Mouse (Mus musculus) stomach, embryonic 16.5 days (tissue): ENCODE data around the gene Hsd17b2. TPM values are rescaled to one million over a fixed set of nuclear protein-coding genes. Genes with fewer than 3 reads are reported as not detected.

ENCODE experiments used
- ATAC-seq: fragments of 200-750 bp; cut with Nextera tagmentation; 2 replicates; pipeline ENCODE4 v1.8.0; 2017; ENCODE audit warnings: moderate number of reproducible peaks, moderate TSS enrichment; ENCODE audit not compliant: insufficient read depth, low FRiP score
- H3K27ac ChIP-seq: fragments of 300-500 bp; sonication (generic); 2 replicates; pipeline ENCODE4 v1.5.1; 2014; ENCODE audit warnings: low read length
- H3K27me3 ChIP-seq: fragments of 300-500 bp; sonication (generic); 2 replicates; pipeline ENCODE4 v1.6.1; 2014; ENCODE audit warnings: low read length, control low read depth, mixed read lengths; ENCODE audit not compliant: control insufficient read depth, insufficient read depth
- H3K36me3 ChIP-seq: fragments of 300-500 bp; sonication (generic); 2 replicates; pipeline ENCODE4 v1.6.1; 2014; ENCODE audit warnings: low read length; ENCODE audit not compliant: control insufficient read depth, insufficient read depth
- H3K4me1 ChIP-seq: fragments of 300-500 bp; sonication (generic); 2 replicates; pipeline ENCODE4 v1.6.1; 2014; ENCODE audit warnings: low read length, control low read depth, mixed read lengths; ENCODE audit not compliant: control insufficient read depth, insufficient read depth
- H3K4me2 ChIP-seq: fragments of 300-500 bp; sonication (generic); 2 replicates; pipeline ENCODE4 v1.6.1; 2014; ENCODE audit warnings: low read depth, low read length, mixed read lengths
- H3K4me3 ChIP-seq: fragments of 300-500 bp; sonication (generic); replicated peaks from 2 replicates; pipeline ENCODE4 v1.5.1; 2014; ENCODE audit warnings: mild to moderate bottlenecking, low read length
- H3K9ac ChIP-seq: fragments of 300-500 bp; sonication (generic); 2 replicates; pipeline ENCODE4 v1.6.1; 2014; ENCODE audit warnings: low read length
- H3K9me3 ChIP-seq: fragments of 300-500 bp; sonication (generic); replicated peaks from 2 replicates; pipeline ENCODE4 v1.6.1; 2016; ENCODE audit warnings: low read length, control low read depth; ENCODE audit not compliant: control insufficient read depth
- WGBS: fragments of 180-500 bp; shearing (Covaris S2); extraction: QIAGEN DNeasy Blood & Tissue Kit; methylation state at CpG from one replicate; pipeline ENCODE4 v1.1.7; 2014; 5-methylcytosine and 5-hydroxymethylcytosine counted together
- polyA plus RNA-seq: library from polyadenylated mRNA; unstranded; fragments of >200 nt; fragmentation: Nextera tagmentation; extraction: Ambion mirVana; gene quantifications from 2 replicates; pipeline ENCODE4 v1.2.1, GENCODE M21; 2015

Gene Hsd17b2
- polyA plus RNA-seq, 1 experiment from 2014 or later: 34.3 TPM

- Histone ChIP-seq H3K9me3 (no peaks in the 10 kb centered on the region), H3K27ac (no peak overlapping the region), H3K4me2 (no peak overlapping the region), H3K36me3 (no peaks in the 10 kb centered on the region), H3K4me1 (no peaks in the 10 kb centered on the region), H3K27me3 (no peaks in the 10 kb centered on the region), H3K9ac (no peak overlapping the region), H3K4me3 (no peak overlapping the region)
- ATAC-seq: no peak
- WGBS: 70% methylated on average over 8 of the region's 9 CpGs
Observed at GRCm38 (mm10) chr8:117747886-117748730, 46.4 kb downstream of the Hsd17b2 start.

GRCm38 (mm10) chr8:117749436-117749835, 47.7 kb downstream of the Hsd17b2 start:
- no peaks in the 10 kb centered on the region for H3K9me3 ChIP-seq
- H3K4me2 ChIP-seq: no peak overlapping the region
- no peak for ATAC-seq
- no peaks in the 10 kb centered on the region for H3K36me3 ChIP-seq
- H3K27me3 ChIP-seq: no peaks in the 10 kb centered on the region
- no peak overlapping the region for H3K4me3 ChIP-seq
- H3K9ac ChIP-seq: no peak overlapping the region
- H3K4me1 ChIP-seq: no peaks in the 10 kb centered on the region
- 52% methylated on average over 2 of the region's 2 CpGs for WGBS
- no peak overlapping the region for H3K27ac ChIP-seq

- no peaks in the 10 kb centered on the region for H3K36me3 ChIP-seq
- no peak overlapping the region for H3K9ac ChIP-seq
- H3K4me3 ChIP-seq: no peak overlapping the region
- H3K9me3 ChIP-seq: no peaks in the 10 kb centered on the region
- no peaks in the 10 kb centered on the region for H3K4me1 ChIP-seq
- no peak overlapping the region for H3K27ac ChIP-seq
- H3K4me2 ChIP-seq: no peak overlapping the region
- no peaks in the 10 kb centered on the region for H3K27me3 ChIP-seq
- ATAC-seq: no peak
- 79% methylated on average over 11 of the region's 11 CpGs for WGBS
Observed at GRCm38 (mm10) chr8:117757900-117758299, 56.2 kb downstream of the Hsd17b2 start.

- no peak overlapping the region for H3K9ac ChIP-seq
- no peaks in the 10 kb centered on the region; the same call in 1 of the 2 replicates for H3K4me1 ChIP-seq
- no peaks in the 10 kb centered on the region for H3K27me3 ChIP-seq
- no peak for ATAC-seq
- no peaks in the 10 kb centered on the region for H3K36me3 ChIP-seq
- no peak overlapping the region for H3K4me3 ChIP-seq
- H3K9me3 ChIP-seq: no peaks in the 10 kb centered on the region
- 84% methylated on average over 6 of the region's 6 CpGs for WGBS
- no peak overlapping the region for H3K4me2 ChIP-seq
- peak overlapping the region; percentile 23; the same call in 1 of the 2 replicates for H3K27ac ChIP-seq
Observed at GRCm38 (mm10) chr8:117762776-117763175, 61.1 kb downstream of the Hsd17b2 start.

GRCm38 (mm10) chr8:117764625-117765024, 62.9 kb downstream of the Hsd17b2 start:
- no peaks in the 10 kb centered on the region for H3K27me3 ChIP-seq
- no peak overlapping the region for H3K9ac ChIP-seq
- no peaks in the 10 kb centered on the region for H3K9me3 ChIP-seq
- no peaks in the 10 kb centered on the region for H3K36me3 ChIP-seq
- no peak overlapping the region for H3K4me2 ChIP-seq
- peak; percentile 37; the same call in 1 of the 2 replicates for ATAC-seq
- H3K27ac ChIP-seq: peak overlapping the region; percentile 87
- H3K4me1 ChIP-seq: no peaks in the 10 kb centered on the region; the same call in 1 of the 2 replicates
- no peak overlapping the region for H3K4me3 ChIP-seq
- WGBS: 48% methylated on average over 4 of the region's 4 CpGs

- ATAC-seq: no peak
- H3K4me1 ChIP-seq: no peaks in the 10 kb centered on the region; the same call in 1 of the 2 replicates
- no peaks in the 10 kb centered on the region for H3K9me3 ChIP-seq
- H3K36me3 ChIP-seq: no peaks in the 10 kb centered on the region
- no peak overlapping the region for H3K9ac ChIP-seq
- no peak overlapping the region for H3K27ac ChIP-seq
- H3K4me2 ChIP-seq: no peak overlapping the region
- H3K4me3 ChIP-seq: no peak overlapping the region
- H3K27me3 ChIP-seq: no peaks in the 10 kb centered on the region
- 41% methylated on average over 5 of the region's 5 CpGs for WGBS
Observed at GRCm38 (mm10) chr8:117765947-117766346, 64.2 kb downstream of the Hsd17b2 start.

GRCm38 (mm10) chr8:117768971-117769370, 67.3 kb downstream of the Hsd17b2 start:
- Histone ChIP-seq H3K4me3 (no peak overlapping the region), H3K36me3 (no peaks in the 10 kb centered on the region), H3K4me2 (no peak overlapping the region), H3K4me1 (no peaks in the 10 kb centered on the region; the same call in 1 of the 2 replicates), H3K27me3 (no peaks in the 10 kb centered on the region), H3K27ac (no peak overlapping the region), H3K9ac (no peak overlapping the region), H3K9me3 (no peaks in the 10 kb centered on the region)
- 80% methylated on average over 7 of the region's 7 CpGs for WGBS
- ATAC-seq: no peak

GRCm38 (mm10) chr8:117771115-117771836, 69.6 kb downstream of the Hsd17b2 start:
- no peak overlapping the region for H3K4me2 ChIP-seq
- H3K9me3 ChIP-seq: no peaks in the 10 kb centered on the region
- no peak overlapping the region for H3K4me3 ChIP-seq
- peak; percentile 53; the same call in 1 of the 2 replicates for ATAC-seq
- H3K9ac ChIP-seq: no peak overlapping the region
- peak overlapping the region; percentile 26; the same call in 1 of the 2 replicates for H3K27ac ChIP-seq
- no peaks in the 10 kb centered on the region for H3K4me1 ChIP-seq
- H3K36me3 ChIP-seq: no peaks in the 10 kb centered on the region
- H3K27me3 ChIP-seq: no peaks in the 10 kb centered on the region
- WGBS: 59% methylated on average over 9 of the region's 9 CpGs

- no peak overlapping the region for H3K4me3 ChIP-seq
- no peaks in the 10 kb centered on the region for H3K36me3 ChIP-seq
- H3K27ac ChIP-seq: no peak overlapping the region; the same call in 1 of the 2 replicates
- WGBS: 60% methylated on average over 2 of the region's 2 CpGs
- no peaks in the 10 kb centered on the region for H3K9me3 ChIP-seq
- no peak for ATAC-seq
- H3K9ac ChIP-seq: no peak overlapping the region
- H3K4me1 ChIP-seq: no peaks in the 10 kb centered on the region
- no peak overlapping the region for H3K4me2 ChIP-seq
- no peaks in the 10 kb centered on the region for H3K27me3 ChIP-seq
Observed at GRCm38 (mm10) chr8:117772126-117772525, 70.4 kb downstream of the Hsd17b2 start.
